11 mouse cellular contexts compared by ENCODE assay signal in the genomic region with DNA sequence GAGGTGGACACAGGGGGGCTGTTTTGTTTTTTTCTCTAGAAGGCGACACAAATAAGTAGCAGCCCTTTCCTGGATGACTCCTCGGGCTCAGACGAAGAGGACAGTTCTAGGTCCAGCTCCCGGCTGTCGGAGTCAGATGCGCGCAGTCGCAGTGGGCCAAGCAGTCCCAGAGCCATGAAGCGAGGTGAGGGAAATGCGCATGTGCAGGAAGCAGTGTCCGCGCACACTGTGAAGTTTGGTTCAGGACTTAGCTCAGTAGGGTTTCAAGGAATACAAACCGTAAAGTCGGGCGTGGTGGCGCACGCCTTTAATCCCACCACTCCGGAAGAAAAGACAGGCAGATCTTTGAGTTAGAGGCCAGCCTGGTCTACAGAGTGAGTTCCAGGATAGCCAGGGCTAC. TPM values are rescaled to one million over a fixed set of nuclear protein-coding genes. Genes with fewer than 3 reads are reported as not detected.
A peak's percentile ranks its signal among the peaks of the same experiment; 100 is the strongest.
DNase-seq lines count a peak whose midpoint lies in the region; ATAC-seq and TF ChIP-seq lines count a peak whose summit lies in the region.
"Had no signal": no experiment of that assay in that cellular context is flagged by ENCODE, and none has a peak within 500 bp of the region (broad histone marks: within the 10 kb centered on the region; RNA-seq: fewer than 3 reads in every experiment).

No protein-coding gene starts in this region.

- H3K4me3 ChIP-seq in midbrain, embryonic 14.5 days (replicated peaks; ENCODE audit: low read depth, low read length): no peak overlapping the region
- no peak overlapping the region for H3K4me3 ChIP-seq in midbrain, embryonic 11.5 days (ENCODE audit: low read depth, low read length)
- H3K4me3 ChIP-seq in forebrain, postnatal 0 days (ENCODE audit: low read depth, low read length): no peak overlapping the region; the same call in 1 of the 2 replicates
- H3K4me3 ChIP-seq: embryonic facial prominence, embryonic 15.5 days had no signal

- TF ChIP-seq CTCF in forebrain, postnatal 0 days (IDR thresholded peaks at IDR 0.05; ENCODE audit: low read depth): no peak

- no peaks in the 10 kb centered on the region for H3K9me3 ChIP-seq in midbrain, embryonic 14.5 days (ENCODE audit: control insufficient read depth, low read length)
- no peaks in the 10 kb centered on the region for H3K9me3 ChIP-seq in midbrain, embryonic 11.5 days (ENCODE audit: control insufficient read depth, low read length)
- no peaks in the 10 kb centered on the region for H3K9me3 ChIP-seq in forebrain, postnatal 0 days (ENCODE audit: low read length)
- H3K9me3 ChIP-seq: embryonic facial prominence, embryonic 15.5 days had no signal

- no peak overlapping the region for H3K27ac ChIP-seq in midbrain, embryonic 14.5 days (replicated peaks; ENCODE audit: low read depth, low read length)
- no peak overlapping the region for H3K27ac ChIP-seq in midbrain, embryonic 11.5 days (ENCODE audit: low read depth, low read length)
- no peak overlapping the region for H3K27ac ChIP-seq in forebrain, postnatal 0 days (ENCODE audit: low read depth, low read length)
- H3K27ac ChIP-seq: embryonic facial prominence, embryonic 15.5 days had no signal

- H3K36me3 ChIP-seq in midbrain, embryonic 14.5 days (ENCODE audit: control insufficient read depth, insufficient read depth, low read length): no peaks in the 10 kb centered on the region
- H3K36me3 ChIP-seq in midbrain, embryonic 11.5 days (ENCODE audit: control insufficient read depth, insufficient read depth, low read length): no peaks in the 10 kb centered on the region
- no peaks in the 10 kb centered on the region for H3K36me3 ChIP-seq in forebrain, postnatal 0 days (ENCODE audit: insufficient read depth)

- peak; percentile 64; the same call in 1 of the 2 replicates for ATAC-seq in frontal cortex, adult (ENCODE audit: low TSS enrichment)
- ATAC-seq in midbrain, embryonic 14.5 days (ENCODE audit: low FRiP score, low TSS enrichment): no peak
- ATAC-seq in midbrain, embryonic 11.5 days (ENCODE audit: low FRiP score): no peak
- no peak for ATAC-seq in forebrain, postnatal 0 days

- no peak for DNase-seq in frontal cortex, postnatal 14 days (ENCODE audit: low spot score in 2 of 2)
- peak; percentile 57 for DNase-seq in midbrain, embryonic 14.5 days
- no peak for DNase-seq in midbrain, embryonic 11.5 days (ENCODE audit: low spot score, missing footprints)
- DNase-seq in forebrain, postnatal 0 days: peak; percentile 38
- peak; percentile 57 for DNase-seq in testis, postnatal 14 days (ENCODE audit: low spot score)
- DNase-seq in cerebellum, adult 8-10 months: no peak
- DNase-seq in cerebellum, adult 11-12 months: no peak
- DNase-seq: gastrocnemius, postnatal 10 days had no signal

- H3K4me2 ChIP-seq in midbrain, embryonic 14.5 days (ENCODE audit: low read length): peak overlapping the region; percentile 17; the same call in 1 of the 2 replicates
- H3K4me2 ChIP-seq in midbrain, embryonic 11.5 days: no peak overlapping the region
- H3K4me2 ChIP-seq in forebrain, postnatal 0 days (ENCODE audit: low read depth): peak overlapping the region; percentile 30
- H3K4me2 ChIP-seq: embryonic facial prominence, embryonic 15.5 days had no signal

- H3K27me3 ChIP-seq in midbrain, embryonic 14.5 days (ENCODE audit: control insufficient read depth, insufficient read depth, low read length): no peaks in the 10 kb centered on the region
- H3K27me3 ChIP-seq in midbrain, embryonic 11.5 days (ENCODE audit: control insufficient read depth, insufficient read depth, low read length): no peaks in the 10 kb centered on the region
- no peaks in the 10 kb centered on the region for H3K27me3 ChIP-seq in forebrain, postnatal 0 days (ENCODE audit: insufficient read depth, low read length)
- H3K27me3 ChIP-seq: embryonic facial prominence, embryonic 15.5 days had no signal

- H3K9ac ChIP-seq in midbrain, embryonic 14.5 days (replicated peaks; ENCODE audit: low read length): no peak overlapping the region
- no peak overlapping the region for H3K9ac ChIP-seq in midbrain, embryonic 11.5 days (ENCODE audit: low read length)
- no peak overlapping the region for H3K9ac ChIP-seq in forebrain, postnatal 0 days
- H3K9ac ChIP-seq: embryonic facial prominence, embryonic 15.5 days had no signal

- H3K4me1 ChIP-seq in midbrain, embryonic 14.5 days (ENCODE audit: control insufficient read depth, insufficient read depth, low read length): no peaks in the 10 kb centered on the region
- peaks cover 7% of the 10 kb centered on the region; the same call in 1 of the 2 replicates for H3K4me1 ChIP-seq in midbrain, embryonic 11.5 days (ENCODE audit: control insufficient read depth, insufficient read depth, low read length)
- H3K4me1 ChIP-seq in forebrain, postnatal 0 days (ENCODE audit: insufficient read depth): peaks cover 3% of the 10 kb centered on the region; the same call in 1 of the 2 replicates

- 87% methylated on average over 18 of the region's 18 CpGs for WGBS in midbrain, embryonic 14.5 days
- WGBS in midbrain, embryonic 11.5 days: 79% methylated on average over 18 of the region's 18 CpGs
- WGBS in forebrain, postnatal 0 days: 65% methylated on average over 18 of the region's 18 CpGs

RNA-seq across cellular contexts. Expression of a gene that starts 54.7 kb away (rescaled TPM):
- polyA plus RNA-seq in midbrain, embryonic 14.5 days (2014; fragmentation: Nextera tagmentation; extraction: Ambion mirVana): 31.9 and 36.2 TPM in 2 replicates
- polyA plus RNA-seq in midbrain, embryonic 11.5 days (2014; fragmentation: Nextera tagmentation; extraction: Ambion mirVana): 36.9 and 37.1 TPM in 2 replicates
- 14.0 and 19.1 TPM in 2 replicates for total RNA-seq in forebrain, postnatal 0 days (2014; rRNA removed)
- polyA plus RNA-seq in forebrain, postnatal 0 days (2015; fragmentation: Nextera tagmentation; extraction: Ambion mirVana): 38.9 and 42.1 TPM in 2 replicates

RNA-seq across cellular contexts. Expression of a gene that starts 59.9 kb away (rescaled TPM):
- polyA plus RNA-seq in midbrain, embryonic 14.5 days (2014; fragmentation: Nextera tagmentation; extraction: Ambion mirVana): 1.8 and 3.4 TPM in 2 replicates
- polyA plus RNA-seq in midbrain, embryonic 11.5 days (2014; fragmentation: Nextera tagmentation; extraction: Ambion mirVana): 2.8 and 3.1 TPM in 2 replicates
- total RNA-seq in forebrain, postnatal 0 days (2014; rRNA removed): 2.4 and 3.1 TPM in 2 replicates
- 0.73 and 1.0 TPM in 2 replicates for polyA plus RNA-seq in forebrain, postnatal 0 days (2015; fragmentation: Nextera tagmentation; extraction: Ambion mirVana)
- total RNA-seq: megakaryocyte-erythroid progenitor cell, adult 5-6 weeks had no signal

Comparison
In these comparisons a context has a peak if more than half of its experiments do, and no peak if none do; other contexts are left out.
1. DNase-seq: peak in midbrain, embryonic 14.5 days (single experiment), forebrain, postnatal 0 days (single experiment) and testis, postnatal 14 days (single experiment); none in frontal cortex, postnatal 14 days (0 of 2), midbrain, embryonic 11.5 days (single experiment), cerebellum, adult 8-10 months (single experiment) and cerebellum, adult 11-12 months (single experiment).